Mouse (Mus musculus): ENCODE results near the gene Mfn1. TPM values are rescaled to one million over a fixed set of nuclear protein-coding genes. Genes with fewer than 3 reads are reported as not detected.
A peak's percentile ranks its signal among the peaks of the same experiment; 100 is the strongest.

Mfn1 gene
- polyA plus RNA-seq, 1 experiment from 2014 or later, result 49.7 TPM

DNA sequence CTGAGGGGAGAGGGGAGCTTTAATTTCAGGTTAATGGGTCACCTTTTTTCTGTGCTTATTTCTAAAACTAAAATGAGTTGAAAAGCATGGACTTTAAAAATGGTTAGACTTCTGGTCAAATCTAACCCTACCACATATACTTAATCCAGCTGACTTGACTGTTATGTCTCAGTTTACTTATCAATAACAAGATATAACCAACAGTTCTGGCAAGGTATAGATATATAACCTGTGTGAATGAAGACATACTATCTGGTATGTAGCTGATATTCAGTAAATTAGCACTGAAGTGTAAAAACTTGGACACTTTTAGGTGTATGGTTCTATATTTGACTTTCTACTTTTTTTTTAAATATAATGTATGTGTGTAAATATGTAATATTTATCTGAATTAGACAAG, 15.7 kb upstream of the Mfn1 start:
- no peak overlapping the region for H3K27ac ChIP-seq

DNA sequence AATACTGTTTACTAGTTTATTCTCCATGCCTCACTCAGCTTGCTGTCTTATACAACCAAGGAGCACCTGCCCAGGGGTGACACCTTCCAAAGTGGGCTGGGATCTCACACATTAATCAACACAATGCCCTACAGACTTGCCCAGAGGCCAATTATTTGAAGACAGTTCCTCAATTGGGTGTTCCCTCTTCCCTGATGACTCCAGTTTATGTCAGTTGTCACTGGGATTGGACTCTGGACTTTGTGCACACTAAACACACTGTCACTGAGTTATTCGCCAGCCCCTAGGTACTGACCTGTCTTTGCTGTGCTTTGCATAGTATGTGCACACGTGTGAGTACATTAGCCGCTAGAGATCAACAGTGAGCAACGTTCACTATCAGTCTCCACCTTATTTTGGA, 2.1 kb upstream of the Mfn1 start:
- Histone ChIP-seq H3K36me3 (peaks cover 25% of the 10 kb centered on the region), H3K4me1 (0 out of 2 replicates have a peak, but pooled peaks cover 2% of the 10 kb centered on the region), H3K27me3 (replicated peaks) (no peaks in the 10 kb centered on the region), H3K4me2 (replicated peaks) (no peak overlapping the region), H3K9me3 (peaks cover 7% of the 10 kb centered on the region; the same call in 1 of the 2 replicates), H3K27ac (no peak overlapping the region), H3K9ac (no peak overlapping the region), H3K4me3 (no peak overlapping the region)
- 92% methylated on average over 4 of the region's 4 CpGs for WGBS
- no peak for ATAC-seq (ENCODE audit: low FRiP score, low read depth)

More for the DNA sequence above, 15.7 kb upstream of the Mfn1 start:
- Histone ChIP-seq H3K4me1 (peaks cover 26% of the 10 kb centered on the region), H3K9ac (no peak overlapping the region), H3K27me3 (replicated peaks) (no peaks in the 10 kb centered on the region), H3K4me2 (replicated peaks) (no peak overlapping the region), H3K9me3 (no peaks in the 10 kb centered on the region), H3K36me3 (peaks cover 25% of the 10 kb centered on the region), H3K4me3 (no peak overlapping the region)
- ATAC-seq (ENCODE audit: low FRiP score, low read depth), result no peak

DNA sequence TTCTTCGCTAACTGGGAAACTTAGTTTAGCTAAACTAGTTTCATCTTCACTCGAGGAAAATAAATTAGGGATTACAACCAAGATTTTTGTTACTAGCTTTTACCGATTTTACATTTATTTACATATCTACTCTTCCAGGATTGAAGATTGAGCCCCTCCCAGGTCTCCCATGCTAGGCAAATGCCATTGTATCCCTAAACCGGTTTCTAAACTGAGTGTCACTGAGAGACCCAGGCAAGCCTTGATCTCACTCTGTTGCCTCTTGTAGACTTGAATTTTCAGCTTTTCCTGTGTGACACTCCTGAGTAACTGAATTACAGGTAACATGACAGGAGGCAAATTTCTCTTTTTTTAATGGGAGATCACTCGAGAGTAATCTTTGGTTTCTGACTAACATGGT, 776 bp downstream of the Mfn1 start:
- H3K27me3 ChIP-seq (replicated peaks), result no peaks in the 10 kb centered on the region
- H3K27ac ChIP-seq, result no peak overlapping the region
- 16% methylated on average over 5 of the region's 5 CpGs for WGBS
- no peak overlapping the region for H3K9ac ChIP-seq
- no peak for ATAC-seq (ENCODE audit: low FRiP score, low read depth)
- peaks cover 7% of the 10 kb centered on the region; the same call in 1 of the 2 replicates for H3K9me3 ChIP-seq
- peaks cover 15% of the 10 kb centered on the region for H3K36me3 ChIP-seq
- 0 out of 2 replicates have a peak, but pooled peaks cover 2% of the 10 kb centered on the region for H3K4me1 ChIP-seq
- peak overlapping the region; percentile 68 for H3K4me2 ChIP-seq (replicated peaks)
- H3K4me3 ChIP-seq, result peak overlapping the region; percentile 86

DNA sequence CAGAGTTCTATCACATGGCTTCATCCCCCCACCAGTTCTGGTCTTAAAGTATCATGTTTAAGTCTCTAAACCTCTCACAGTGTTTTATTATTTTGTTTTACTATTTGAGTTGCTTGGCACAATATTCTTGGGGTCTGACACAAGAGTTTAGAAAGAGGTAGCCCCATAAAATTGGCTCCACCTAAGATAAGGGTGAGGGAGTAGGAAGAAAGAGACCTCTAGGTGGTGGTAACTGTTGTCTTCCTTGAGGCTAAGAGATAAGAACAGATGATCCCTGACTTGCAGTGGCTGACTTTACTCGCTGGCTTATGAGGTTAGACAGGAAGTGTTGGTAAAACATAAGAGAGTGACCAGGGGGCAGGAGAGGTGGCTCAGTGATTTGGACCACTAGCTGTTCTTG, 6.4 kb downstream of the Mfn1 start:
- Histone ChIP-seq H3K27me3 (replicated peaks) (no peaks in the 10 kb centered on the region), H3K4me1 (no peaks in the 10 kb centered on the region), H3K9me3 (no peaks in the 10 kb centered on the region), H3K4me3 (no peak overlapping the region), H3K27ac (no peak overlapping the region), H3K36me3 (peaks cover 30% of the 10 kb centered on the region), H3K4me2 (replicated peaks) (no peak overlapping the region), H3K9ac (no peak overlapping the region)
- 89% methylated on average over 1 of the region's 1 CpGs for WGBS
- no peak for ATAC-seq (ENCODE audit: low FRiP score, low read depth)

DNA sequence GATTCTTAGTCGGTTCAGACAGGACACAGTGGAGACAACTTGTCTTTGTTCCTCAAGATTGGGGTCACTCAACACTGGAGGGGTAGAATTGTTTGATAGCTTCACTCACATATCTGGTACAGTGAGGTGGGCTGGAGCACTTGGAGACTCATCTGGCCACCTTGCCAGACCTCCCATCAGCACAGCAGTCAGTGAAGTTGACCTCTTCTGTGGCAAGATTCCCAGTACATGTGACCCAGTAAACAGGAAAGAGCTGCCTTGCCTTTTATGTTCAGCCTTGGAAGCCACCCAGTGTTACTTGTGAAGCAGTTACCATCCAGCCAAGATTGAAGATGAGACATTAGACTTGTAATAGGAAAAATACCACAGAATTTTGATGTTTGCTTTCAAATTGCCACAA, 8.3 kb downstream of the Mfn1 start:
- Histone ChIP-seq H3K36me3 (peaks cover 26% of the 10 kb centered on the region), H3K4me1 (no peaks in the 10 kb centered on the region), H3K4me2 (replicated peaks) (no peak overlapping the region), H3K27ac (no peak overlapping the region), H3K27me3 (replicated peaks) (no peaks in the 10 kb centered on the region), H3K4me3 (no peak overlapping the region), H3K9ac (no peak overlapping the region), H3K9me3 (no peaks in the 10 kb centered on the region)
- WGBS, result 40% methylated on average over 1 of the region's 1 CpGs
- ATAC-seq (ENCODE audit: low FRiP score, low read depth), result no peak

DNA sequence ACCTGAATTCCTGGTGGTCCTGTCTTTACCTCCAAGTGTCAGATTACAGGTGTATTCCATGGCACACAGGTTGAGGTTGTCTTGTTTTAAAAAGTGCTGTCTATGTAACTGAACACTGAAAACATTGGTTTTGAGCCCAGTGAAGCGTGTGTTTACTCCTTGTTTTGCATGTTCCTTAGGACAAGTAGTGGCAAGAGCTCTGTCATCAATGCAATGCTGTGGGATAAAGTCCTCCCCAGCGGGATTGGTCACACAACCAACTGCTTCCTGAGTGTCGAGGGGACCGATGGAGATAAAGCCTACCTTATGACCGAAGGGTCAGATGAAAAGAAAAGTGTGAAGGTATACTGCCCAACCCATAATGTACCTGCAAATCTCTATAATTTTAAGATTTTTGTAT, 8.8 kb downstream of the Mfn1 start:
- no peak overlapping the region for H3K9ac ChIP-seq
- no peak overlapping the region for H3K4me2 ChIP-seq (replicated peaks)
- H3K27me3 ChIP-seq (replicated peaks), result no peaks in the 10 kb centered on the region
- H3K4me1 ChIP-seq, result no peaks in the 10 kb centered on the region
- no peaks in the 10 kb centered on the region for H3K9me3 ChIP-seq
- ATAC-seq (ENCODE audit: low FRiP score, low read depth), result no peak
- peaks cover 31% of the 10 kb centered on the region for H3K36me3 ChIP-seq
- no peak overlapping the region for H3K27ac ChIP-seq
- 94% methylated on average over 5 of the region's 5 CpGs for WGBS
- H3K4me3 ChIP-seq, result no peak overlapping the region

DNA sequence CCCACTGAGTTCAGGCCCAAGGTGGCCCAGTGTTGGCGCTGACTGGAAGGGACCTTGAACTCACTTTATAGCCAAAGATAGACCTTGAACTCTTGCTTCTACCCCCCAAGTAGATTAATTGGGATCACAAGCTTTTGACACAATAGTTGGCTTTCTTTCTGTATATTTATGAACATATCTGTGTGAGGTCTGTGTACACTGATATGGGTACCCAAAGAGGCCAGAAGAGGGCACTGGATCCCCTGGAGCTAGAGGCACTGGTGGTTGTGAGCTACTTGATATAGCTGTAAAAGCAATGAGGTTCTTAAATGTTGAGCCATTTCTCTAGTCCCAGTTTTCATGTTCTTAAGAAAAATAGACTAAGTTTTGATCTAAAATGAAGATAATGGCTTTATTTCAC, 23.8 kb downstream of the Mfn1 start:
- H3K4me1 ChIP-seq, result no peaks in the 10 kb centered on the region
- no peak overlapping the region for H3K27ac ChIP-seq
- H3K36me3 ChIP-seq, result peaks cover 35% of the 10 kb centered on the region
- H3K4me3 ChIP-seq, result no peak overlapping the region
- no peak overlapping the region for H3K9ac ChIP-seq
- no peaks in the 10 kb centered on the region for H3K27me3 ChIP-seq (replicated peaks)
- no peak for ATAC-seq (ENCODE audit: low FRiP score, low read depth)
- no peaks in the 10 kb centered on the region for H3K9me3 ChIP-seq
- WGBS, result 100% methylated on average over 1 of the region's 1 CpGs
- H3K4me2 ChIP-seq (replicated peaks), result no peak overlapping the region

DNA sequence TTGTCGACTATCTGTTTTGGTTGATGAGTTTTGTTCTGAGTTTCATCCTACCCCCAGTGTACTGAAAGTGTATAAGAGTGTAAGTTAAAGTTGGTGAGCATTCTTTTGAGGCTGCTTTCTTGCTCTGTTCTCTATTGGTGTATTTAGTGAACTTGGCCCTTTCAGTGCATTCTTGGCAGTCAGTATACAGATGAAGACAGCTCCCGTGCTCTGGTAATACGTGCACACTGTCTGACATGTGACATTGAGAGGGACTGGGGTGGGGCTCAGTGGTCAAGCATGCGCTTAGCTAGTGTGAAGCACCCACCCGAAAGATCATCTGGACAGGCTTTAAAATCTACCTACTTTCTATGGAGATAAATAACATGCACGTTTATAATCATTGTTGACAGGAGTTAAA, 34.1 kb downstream of the Mfn1 start:
- Histone ChIP-seq H3K27me3 (replicated peaks) (no peaks in the 10 kb centered on the region), H3K27ac (no peak overlapping the region), H3K4me2 (replicated peaks) (no peak overlapping the region), H3K36me3 (peaks cover 36% of the 10 kb centered on the region), H3K9ac (no peak overlapping the region), H3K4me1 (no peaks in the 10 kb centered on the region), H3K9me3 (no peaks in the 10 kb centered on the region), H3K4me3 (no peak overlapping the region)
- WGBS, result 94% methylated on average over 6 of the region's 6 CpGs
- ATAC-seq (ENCODE audit: low FRiP score, low read depth), result no peak

DNA sequence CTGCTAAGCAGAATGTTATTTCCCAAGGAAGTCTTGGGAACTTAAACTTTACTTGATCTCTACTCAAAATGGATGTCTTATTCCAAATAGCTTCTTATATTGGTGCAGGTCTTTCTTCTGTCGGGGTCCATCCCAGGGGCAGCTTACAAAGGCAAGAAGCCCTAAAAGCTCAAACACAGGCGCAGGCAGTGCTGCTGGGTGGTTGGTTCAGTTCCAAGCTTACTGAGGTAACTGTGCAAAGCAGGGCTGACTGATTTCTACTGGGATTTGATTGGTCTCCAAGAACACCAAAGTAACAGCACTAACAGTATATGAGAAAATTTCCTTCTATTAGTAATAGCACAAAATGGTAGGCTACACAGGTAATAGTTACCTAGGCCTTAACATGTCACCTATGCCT, 43.8 kb downstream of the Mfn1 start:
- Histone ChIP-seq H3K36me3 (peaks cover 45% of the 10 kb centered on the region), H3K27ac (no peak overlapping the region), H3K9me3 (no peaks in the 10 kb centered on the region), H3K4me2 (replicated peaks) (no peak overlapping the region), H3K27me3 (replicated peaks) (no peaks in the 10 kb centered on the region), H3K4me1 (no peaks in the 10 kb centered on the region), H3K9ac (no peak overlapping the region), H3K4me3 (no peak overlapping the region)
- 96% methylated on average over 2 of the region's 2 CpGs for WGBS
- no peak for ATAC-seq (ENCODE audit: low FRiP score, low read depth)

DNA sequence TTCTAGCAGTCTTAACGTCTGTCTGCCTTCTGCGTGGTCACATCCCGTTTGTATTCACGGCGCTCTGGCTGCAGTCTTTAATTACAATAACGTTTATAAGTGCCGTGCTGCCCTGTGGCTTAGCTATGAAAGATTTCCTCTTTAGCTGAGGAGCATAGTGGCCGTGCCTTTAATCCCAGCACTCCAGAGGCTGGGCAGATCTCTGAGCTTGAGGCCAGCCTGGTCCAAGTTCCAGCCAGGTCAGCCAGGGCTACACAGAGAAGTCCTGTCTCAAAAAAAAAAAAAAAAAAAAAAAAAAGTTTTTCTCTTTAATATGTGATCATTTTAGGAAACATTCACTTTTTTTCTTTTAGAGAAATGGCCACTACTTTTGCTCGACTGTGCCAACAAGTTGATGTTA, 44.6 kb downstream of the Mfn1 start:
- Histone ChIP-seq H3K4me3 (no peak overlapping the region), H3K27ac (no peak overlapping the region), H3K4me1 (no peaks in the 10 kb centered on the region), H3K4me2 (replicated peaks) (no peak overlapping the region), H3K36me3 (peaks cover 37% of the 10 kb centered on the region), H3K27me3 (replicated peaks) (no peaks in the 10 kb centered on the region), H3K9ac (no peak overlapping the region), H3K9me3 (no peaks in the 10 kb centered on the region)
- 81% methylated on average over 9 of the region's 9 CpGs for WGBS
- no peak for ATAC-seq (ENCODE audit: low FRiP score, low read depth)

DNA sequence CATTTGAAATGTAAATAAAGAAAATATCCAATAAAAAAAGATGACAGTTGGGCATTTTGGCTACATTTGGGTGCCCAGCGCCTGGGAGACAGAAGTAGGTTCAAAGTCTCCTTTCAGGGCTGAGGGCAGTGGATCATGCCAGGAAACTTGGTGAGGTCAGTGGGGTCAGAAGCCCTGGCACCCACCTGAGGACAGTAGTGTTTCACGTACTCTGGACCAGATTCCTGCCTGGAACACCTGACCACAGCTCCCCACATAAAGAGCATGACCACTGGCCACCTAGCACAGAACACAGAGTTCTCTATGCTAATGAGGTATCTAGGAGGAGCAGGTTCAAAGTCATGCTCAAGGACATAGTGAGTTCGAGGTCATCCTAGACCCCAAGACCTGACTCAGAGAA, 45.9 kb downstream of the Mfn1 start:
- 92% methylated on average over 3 of the region's 3 CpGs for WGBS
- Histone ChIP-seq H3K27ac (no peak overlapping the region), H3K4me2 (replicated peaks) (no peak overlapping the region), H3K9ac (no peak overlapping the region), H3K4me3 (no peak overlapping the region), H3K9me3 (no peaks in the 10 kb centered on the region), H3K4me1 (no peaks in the 10 kb centered on the region), H3K27me3 (replicated peaks) (no peaks in the 10 kb centered on the region), H3K36me3 (peaks cover 26% of the 10 kb centered on the region)
- ATAC-seq (ENCODE audit: low FRiP score, low read depth), result no peak

DNA sequence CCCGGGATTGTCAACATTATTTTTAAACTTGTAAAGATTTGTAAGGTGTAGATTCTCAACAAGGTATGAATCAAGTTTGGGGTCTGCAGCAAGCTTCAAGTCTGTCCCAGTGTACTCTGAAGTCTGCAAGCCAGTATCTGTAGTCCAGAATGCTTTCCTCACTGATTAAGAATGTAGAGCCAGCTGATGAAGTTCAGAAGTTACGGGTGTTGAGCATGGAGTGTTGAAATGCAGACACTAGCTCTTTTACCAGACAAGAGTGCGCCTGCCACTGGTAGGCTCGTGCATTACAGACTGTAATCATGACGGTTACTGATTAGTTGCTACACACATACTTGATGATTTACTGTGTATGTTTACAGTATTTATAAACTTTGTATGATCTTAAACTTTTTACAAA, 49.5 kb downstream of the Mfn1 start:
- no peak for ATAC-seq (ENCODE audit: low FRiP score, low read depth)
- Histone ChIP-seq H3K9me3 (no peaks in the 10 kb centered on the region), H3K4me2 (replicated peaks) (no peak overlapping the region), H3K27ac (no peak overlapping the region), H3K36me3 (peaks cover 39% of the 10 kb centered on the region), H3K27me3 (replicated peaks) (no peaks in the 10 kb centered on the region), H3K9ac (no peak overlapping the region), H3K4me1 (no peaks in the 10 kb centered on the region), H3K4me3 (no peak overlapping the region)
- WGBS, result 90% methylated on average over 5 of the region's 5 CpGs

DNA sequence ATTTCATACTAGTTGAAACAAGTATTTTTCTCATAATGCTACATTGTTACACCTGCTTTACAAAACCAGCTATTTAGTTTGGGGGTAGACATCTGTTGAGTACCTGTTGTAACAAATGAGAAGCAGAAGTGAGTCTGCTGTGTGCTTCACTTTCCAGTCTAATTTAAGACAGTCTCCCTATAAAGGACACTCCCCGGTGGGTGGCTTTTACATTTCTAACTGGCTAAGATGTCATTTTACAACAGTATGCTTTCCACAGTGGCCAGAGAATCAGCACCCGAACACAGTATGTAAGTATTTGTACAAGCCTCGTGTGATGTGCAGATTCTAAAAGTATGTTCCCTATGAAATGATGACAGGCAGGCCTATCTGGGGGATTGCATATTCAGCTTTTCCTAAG, 51.5 kb downstream of the Mfn1 start:
- H3K4me3 ChIP-seq, result no peak overlapping the region
- H3K9me3 ChIP-seq, result no peaks in the 10 kb centered on the region
- no peaks in the 10 kb centered on the region for H3K27me3 ChIP-seq (replicated peaks)
- no peak for ATAC-seq (ENCODE audit: low FRiP score, low read depth)
- H3K4me2 ChIP-seq (replicated peaks), result no peak overlapping the region
- peaks cover 25% of the 10 kb centered on the region for H3K36me3 ChIP-seq
- no peak overlapping the region for H3K9ac ChIP-seq
- no peak overlapping the region for H3K27ac ChIP-seq
- no peaks in the 10 kb centered on the region for H3K4me1 ChIP-seq
- WGBS, result 89% methylated on average over 3 of the region's 3 CpGs

All from neural tube, embryonic 12.5 days (tissue).